Mouse (Mus musculus): ENCODE data around the gene Cgn.
"Not testable (repeated sequence)": the region's sequence is repeated elsewhere in the genome, so short reads cannot be mapped to it uniquely, and the experiment has no call there.

Cgn gene

DNA sequence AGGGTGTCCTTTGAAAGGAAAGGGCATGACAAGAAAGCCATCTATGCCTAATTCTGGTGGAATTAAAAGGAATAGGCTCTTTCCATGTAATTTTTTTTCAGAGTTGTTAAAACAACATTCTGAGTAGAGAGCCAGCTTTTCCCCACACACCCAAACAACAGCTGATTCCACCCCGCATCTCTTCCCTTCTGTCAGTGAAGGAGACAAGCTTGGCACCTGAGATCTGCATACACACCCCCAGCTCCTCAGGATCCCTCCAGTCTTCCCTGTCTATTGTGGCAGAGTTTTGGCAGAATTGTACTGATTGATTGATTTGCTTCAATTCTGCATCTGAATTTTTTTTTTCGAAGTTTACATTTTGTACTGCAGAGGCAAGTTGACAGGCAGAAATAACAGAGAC is 6.0 kb upstream of the Cgn start:
- in situ Hi-C loops (cut with MboI, MseI) = no loop called here

DNA sequence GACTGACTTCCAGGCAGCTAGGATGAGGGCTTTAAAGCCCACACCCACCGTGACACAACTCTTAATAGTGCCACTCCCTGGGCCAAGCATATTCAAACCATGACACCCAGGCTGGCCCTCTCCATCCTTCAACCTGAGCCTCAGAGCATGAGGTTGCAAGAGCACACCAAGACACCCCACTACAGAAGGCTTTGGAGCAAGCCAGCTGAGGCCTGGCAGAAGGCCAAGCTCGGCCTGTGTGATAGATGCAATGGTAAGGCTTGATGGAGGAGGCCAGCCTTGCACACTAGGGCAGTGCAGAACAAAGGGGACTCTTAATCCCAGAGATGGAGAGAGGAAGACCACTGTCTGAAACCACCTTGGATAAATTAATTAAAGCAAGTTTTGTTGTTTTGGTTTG is 3.2 kb upstream of the Cgn start:
- in situ Hi-C loops (cut with MboI, MseI) = no loop called here

DNA sequence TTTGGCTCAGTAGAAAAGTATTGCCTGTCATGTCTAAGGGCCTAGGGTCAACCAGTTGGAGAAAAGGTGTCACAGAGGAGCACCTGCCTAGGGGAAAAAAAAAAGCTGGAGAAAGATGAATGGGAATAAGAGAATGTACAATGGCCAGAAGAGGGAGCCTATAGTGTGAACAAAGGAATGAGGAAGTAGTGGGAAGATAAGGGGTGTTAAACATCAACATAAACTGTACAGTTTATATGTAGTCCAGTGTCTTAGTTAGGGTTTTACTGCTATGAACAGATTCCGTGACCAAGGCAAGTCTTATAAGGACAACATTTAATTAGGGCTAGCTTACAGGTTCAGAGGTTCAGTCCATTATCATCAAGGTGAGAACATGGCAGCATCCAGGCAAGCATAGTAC is 2.8 kb upstream of the Cgn start:
- in situ Hi-C loops (cut with MboI, MseI) = no loop called here

DNA sequence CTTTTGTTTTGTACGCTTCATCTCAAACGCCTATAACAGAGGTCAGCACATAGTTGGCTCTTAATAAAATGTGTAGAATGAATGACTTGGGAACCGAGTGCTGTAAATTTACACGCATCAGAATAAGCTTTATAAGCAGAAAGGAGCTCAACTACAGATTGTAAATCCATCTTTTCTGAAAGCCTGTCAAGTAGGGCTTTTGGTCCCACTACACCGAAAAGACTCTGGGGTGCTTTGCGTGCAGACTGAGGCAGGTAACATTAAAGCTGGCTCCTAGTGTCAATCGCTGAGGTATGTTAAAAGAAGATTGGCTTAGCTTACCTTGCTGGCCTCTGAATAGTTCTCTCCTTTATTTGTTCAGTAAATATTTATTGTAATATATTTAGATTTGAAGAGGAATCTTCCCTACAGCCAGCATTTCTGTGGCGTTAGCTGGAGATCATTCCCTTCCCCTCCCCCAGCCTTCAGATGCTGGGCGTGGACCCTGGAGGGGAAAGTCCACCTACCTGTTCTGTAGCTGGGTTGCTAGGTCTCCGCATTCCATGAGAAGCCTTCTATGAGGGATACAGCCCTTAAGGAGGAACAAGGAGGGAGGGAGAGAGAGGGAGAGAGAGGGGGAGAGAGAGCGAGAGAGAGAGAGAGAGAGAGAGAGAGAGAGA is 959 bp upstream of the Cgn start:
- in situ Hi-C loops (cut with MboI, MseI) = no loop called here

DNA sequence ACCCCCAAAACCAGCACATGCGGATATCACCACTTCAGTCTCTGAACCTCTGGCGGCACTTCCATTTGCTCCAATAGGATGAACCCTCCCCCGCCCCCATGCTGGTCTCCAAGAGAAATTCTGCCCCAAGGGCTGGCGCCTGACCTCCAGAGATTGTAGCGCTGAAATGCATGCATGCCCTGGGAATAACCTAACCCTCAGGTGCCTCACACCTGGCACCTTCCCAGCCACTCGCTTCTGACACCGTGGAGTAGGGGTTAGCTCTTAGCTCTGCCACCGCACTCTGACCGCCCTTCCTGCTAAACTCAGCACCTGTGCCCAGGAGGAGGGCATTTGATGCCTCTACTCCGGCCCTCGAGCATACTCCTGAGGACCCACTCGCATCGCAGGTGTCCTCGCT is 334 bp downstream of the Cgn start:
- in situ Hi-C loops (cut with MboI, MseI) = no loop called here

DNA sequence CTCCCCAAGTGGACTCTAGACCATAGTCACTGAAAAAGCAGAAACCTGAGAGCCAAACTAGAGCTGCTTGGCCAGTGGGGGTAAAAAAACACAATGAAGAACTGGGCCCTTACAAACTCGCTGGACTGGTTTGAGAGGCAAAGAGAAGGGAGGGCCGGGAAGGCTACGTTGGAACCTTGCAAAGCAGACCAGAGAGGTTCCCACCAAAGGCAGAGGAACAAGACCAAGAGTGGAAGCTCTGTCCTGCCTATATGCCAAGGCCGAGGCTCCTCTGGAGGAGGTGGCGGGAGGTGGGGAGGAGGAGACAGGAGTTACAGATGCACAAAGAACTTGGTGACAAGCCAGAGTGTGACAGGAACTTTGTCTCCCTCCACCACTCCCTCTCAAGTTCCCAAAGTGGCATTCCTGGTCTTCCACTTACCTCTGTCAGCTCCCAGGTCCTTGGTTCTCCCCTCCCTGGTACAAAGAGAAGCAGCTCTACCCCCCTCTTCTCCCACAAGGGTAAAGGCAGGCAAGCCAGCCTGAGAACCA is 2.1 kb downstream of the Cgn start:
- in situ Hi-C loops (cut with MboI, MseI) = no loop called here

DNA sequence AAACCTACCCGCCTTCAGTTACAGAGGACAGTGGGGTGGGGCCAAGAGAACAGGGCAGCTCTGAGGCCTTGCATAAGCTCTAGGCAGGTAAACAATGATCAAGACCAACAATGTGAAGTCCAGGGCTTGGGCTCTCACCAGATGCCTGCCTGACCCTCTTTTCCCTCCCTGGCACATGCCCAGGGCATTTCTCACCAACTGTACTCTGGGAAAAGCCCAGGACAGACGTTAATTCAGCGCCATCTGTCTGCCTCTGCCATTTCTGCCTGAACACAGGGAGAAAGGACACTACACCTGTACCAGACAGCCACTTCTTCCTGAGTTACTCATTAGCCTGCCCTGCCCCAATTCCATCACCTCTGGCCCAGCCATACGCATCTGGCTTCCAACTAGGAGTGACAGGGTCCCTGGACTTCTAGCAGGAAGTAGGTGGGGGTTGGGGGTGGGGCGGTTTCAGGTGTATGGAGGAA is 2.8 kb downstream of the Cgn start:
- in situ Hi-C loops (cut with MboI, MseI) = no loop called here

DNA sequence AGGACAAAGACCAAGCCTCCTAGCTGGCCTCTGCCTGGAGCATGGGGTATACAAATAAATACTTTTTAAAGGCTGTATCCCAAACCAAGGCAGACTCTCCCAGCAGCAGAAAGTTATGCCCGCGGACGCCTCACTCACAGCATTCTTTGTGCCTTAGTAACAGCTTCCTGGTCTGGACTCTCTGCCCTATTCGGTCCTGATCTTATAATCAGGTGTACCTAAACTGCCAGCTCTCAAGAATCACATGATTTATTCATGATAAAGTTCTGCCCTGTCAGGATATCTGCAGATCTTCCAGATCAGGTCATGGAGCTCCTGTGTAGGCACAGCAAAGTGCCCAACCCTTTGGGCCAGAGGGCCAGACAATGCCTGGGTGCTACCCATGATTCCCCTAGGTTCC is 3.4 kb downstream of the Cgn start:
- in situ Hi-C loops (cut with MboI, MseI) = no loop called here

DNA sequence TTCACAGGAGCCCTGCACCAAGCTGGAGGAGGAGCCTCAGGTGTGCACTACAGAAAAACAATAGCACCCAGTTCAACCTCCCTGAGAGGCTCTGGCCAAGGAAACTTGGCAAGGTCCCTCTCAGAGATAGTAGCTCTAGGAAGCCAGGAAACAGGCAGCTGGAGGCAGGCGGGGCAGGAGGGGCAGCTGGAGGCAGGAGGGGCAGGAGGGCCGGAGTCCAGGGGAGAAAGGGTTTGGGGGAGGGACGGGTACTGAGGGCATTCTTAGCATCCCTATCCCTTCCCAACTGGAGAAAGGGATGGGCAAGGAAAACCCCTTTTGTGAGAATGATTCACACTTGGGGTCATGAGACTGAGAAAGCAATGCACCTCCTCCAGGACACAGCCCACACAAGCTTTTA is 4.9 kb downstream of the Cgn start:
- in situ Hi-C loops (cut with MboI, MseI) = no loop called here

DNA sequence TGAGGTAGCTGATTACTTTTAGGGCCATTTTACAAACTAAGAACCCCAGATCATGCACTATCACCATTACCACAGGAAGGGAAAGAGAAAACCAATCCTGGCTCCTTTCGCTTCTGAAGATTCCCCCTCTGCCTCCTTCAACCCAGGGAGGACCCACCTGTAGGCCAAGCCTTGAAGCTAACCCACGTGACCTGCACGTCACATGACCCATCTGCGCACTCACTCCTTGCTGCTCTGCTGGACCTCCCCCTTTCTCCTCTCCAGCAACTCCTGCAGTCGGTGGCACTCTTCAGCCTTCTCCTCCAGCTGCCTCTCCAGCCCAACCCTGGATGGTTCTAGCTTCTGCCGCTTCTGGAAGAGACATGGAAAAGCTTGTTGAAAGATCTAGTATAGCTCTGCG is 10.4 kb downstream of the Cgn start:
- in situ Hi-C loops (cut with MboI, MseI) = no loop called here

DNA sequence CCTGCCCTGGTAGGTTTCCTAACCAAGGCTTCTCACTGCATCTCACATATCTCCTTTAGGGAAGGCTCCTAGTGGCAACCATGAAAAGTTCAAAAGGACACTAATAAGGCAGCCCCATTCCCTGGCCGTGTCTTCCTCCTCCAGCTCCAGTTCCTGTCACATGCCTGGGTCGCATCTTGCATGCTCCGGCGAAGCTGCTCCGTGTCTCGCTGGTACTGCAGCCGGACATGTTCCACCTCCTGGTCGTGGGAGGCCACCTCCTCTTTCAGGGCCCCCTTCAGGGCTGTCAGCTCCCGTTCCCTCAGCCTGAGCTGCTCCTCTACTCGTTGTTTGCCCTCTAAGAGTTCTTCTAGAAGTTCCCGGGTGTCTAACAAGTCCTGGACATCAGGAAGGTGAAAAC is 12.3 kb downstream of the Cgn start:
- in situ Hi-C loops (cut with MboI, MseI) = no loop called here

DNA sequence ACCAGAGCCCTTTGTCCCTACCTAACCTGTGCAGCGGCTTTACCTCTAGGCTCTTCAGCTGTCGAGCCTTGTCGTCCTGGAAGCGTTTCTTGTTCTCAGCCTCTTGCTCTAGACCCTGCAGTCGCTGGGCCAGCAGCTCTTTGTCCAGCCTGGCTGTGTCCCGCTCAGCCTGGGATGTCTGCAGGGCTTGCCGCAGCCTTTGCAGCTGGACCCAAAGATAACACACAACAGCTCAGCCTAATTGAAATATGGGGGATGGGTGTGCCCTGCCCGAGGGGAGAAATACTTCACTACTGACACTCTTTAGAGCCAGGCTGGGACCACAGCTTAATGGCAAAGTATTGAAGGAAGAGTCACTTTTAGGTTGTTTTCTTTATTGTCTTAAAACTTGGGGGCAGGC is 20.8 kb downstream of the Cgn start:
- in situ Hi-C loops (cut with MboI, MseI) = not testable (repeated sequence)

DNA sequence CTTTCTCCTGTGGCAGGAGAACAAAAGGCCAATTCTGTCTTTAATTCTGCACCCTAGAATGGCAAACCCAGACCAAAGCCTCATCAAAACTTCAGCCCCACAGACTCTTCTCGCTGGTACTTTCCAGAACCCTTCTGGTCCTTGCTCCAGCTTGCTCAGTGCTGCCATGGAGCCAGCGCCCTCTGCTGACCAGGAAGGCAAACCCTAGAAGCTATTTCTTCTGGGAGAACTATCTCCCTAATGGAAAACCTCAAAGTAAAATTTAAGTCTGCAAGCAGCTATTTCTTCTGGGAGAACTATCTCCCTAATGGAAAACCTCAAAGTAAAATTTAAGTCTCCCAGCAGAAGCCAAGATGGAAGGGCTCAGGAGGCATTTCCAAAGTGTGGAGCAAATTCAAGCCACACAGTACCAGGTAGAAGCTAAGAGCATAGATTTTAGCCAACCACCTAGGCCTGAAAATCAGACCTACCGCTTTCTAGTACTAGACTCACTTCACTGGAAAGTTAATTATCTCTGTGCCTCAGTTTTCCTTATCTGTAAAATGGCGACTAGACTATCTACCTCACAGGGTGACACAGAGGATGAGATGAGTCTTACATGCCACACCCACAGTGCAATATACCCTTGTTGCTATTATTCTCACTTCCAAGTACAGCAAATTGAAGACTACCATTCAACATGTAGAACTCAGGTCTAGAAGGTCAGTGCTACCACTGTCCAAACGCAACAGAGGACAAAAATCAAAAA is 21.6 kb downstream of the Cgn start:
- in situ Hi-C loops (cut with MboI, MseI) = loop anchor here in 1 of 2 experiments (5.0 kb wide), 1 partner anchor 102 kb away; no protein-coding TSS in a partner anchor

DNA sequence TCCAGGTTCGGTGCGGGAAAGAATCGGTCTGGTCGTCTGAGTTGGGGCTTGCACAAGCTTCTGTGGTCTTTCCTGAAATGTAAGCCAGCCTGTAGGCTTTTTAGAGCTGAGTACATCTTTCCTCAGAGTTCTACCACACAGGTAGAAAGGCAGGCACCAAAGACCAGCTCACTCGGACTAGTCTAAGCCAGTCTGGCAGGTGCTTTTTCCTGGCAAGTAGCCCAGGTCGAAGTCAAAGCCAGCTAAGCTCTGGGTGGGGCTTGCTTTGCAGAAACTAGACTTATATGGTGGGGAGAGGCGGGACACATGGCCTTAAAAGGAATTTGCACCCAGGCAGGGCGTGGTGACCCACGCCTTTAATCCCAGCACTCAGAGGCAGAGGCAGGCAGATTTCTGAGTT is 27.9 kb downstream of the Cgn start:
- in situ Hi-C loops (cut with MboI, MseI) = loop anchor here in 1 of 2 experiments (5.0 kb wide), 1 partner anchor 101 kb away; the partner anchor contains the start of gene Tuft1

DNA sequence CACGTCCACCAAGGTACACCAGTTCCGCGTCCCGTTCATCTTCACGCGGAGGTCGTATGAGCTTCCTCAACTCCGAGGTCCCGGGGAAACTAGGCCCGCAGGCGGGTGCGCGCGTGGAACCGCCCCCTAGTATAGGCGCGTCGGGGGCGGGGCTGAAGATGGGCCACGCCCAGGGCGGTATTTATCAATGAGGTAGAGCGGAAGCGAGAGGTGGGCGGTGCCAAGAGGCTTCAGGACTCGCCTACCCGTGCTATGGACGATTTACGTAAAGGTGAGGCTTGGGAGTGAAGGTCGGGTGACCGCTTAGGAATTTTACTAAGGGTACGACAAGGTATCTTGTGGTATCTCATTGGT is 28.3 kb downstream of the Cgn start:
- in situ Hi-C loops (cut with MboI, MseI) = loop anchor here in 1 of 2 experiments (5.0 kb wide), 1 partner anchor 101 kb away; the partner anchor contains the start of gene Tuft1

DNA sequence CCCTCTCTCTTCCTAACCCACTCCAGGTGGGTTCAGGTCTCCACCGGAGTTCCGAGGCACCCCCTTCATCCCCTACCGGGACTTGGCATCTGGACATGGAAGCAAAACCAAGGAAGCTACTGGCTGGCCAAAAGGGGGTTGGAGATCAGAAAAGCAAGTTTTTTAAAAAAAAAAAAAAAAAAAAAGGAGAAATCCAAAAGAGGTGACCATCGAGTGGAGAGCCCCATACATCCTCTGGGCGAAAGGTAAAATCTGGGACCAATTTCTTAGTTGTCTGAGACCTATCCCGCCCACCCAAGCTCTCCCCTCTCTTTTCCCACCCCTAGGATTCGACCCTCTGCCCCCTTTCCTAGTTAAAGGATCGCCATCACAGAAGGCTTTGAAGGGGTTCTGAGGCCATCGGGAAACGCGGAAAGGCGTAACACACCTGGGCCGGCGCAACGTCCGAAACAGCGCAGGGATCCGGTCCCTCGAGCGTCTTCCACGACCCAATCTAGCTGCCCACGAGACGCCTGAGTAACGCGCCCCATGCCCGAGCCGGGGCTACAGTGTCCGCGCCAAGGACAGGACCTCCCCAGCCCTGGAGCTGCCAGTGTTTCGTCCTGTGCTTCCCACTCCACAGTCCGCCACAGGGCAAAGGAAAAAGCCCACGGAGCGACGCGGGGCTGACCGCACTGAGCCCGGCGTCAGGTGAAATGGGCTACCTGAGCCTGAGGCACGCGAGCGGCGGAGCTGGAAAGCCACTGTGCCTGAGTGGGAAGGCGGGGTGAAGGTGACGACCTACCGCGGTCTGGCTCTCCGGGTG is 28.8 kb downstream of the Cgn start:
- in situ Hi-C loops (cut with MboI, MseI) = loop anchor here in 1 of 2 experiments (5.0 kb wide), 1 partner anchor 100 kb away; the partner anchor contains the start of gene Tuft1

DNA sequence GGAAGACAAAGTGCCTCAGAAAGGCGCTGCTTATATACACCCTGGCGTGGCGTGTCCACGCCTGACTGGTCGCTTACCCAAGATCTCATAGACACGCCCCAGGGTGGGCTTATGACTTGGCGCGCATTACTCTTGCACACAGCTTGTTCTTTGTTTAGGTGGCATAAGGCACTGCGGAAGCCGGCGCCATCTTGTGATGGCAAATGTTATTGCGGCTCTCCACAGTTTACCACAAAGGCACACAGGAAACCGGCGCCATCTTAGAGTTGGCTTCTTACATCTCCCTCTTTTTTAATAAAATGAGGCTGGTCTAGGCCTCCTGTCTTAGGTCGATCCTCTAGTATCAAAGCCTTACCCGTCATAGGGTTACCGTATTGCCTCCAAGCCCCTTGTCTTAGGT is 40.6 kb downstream of the Cgn start:
- in situ Hi-C loops (cut with MboI, MseI) = no loop called here

DNA sequence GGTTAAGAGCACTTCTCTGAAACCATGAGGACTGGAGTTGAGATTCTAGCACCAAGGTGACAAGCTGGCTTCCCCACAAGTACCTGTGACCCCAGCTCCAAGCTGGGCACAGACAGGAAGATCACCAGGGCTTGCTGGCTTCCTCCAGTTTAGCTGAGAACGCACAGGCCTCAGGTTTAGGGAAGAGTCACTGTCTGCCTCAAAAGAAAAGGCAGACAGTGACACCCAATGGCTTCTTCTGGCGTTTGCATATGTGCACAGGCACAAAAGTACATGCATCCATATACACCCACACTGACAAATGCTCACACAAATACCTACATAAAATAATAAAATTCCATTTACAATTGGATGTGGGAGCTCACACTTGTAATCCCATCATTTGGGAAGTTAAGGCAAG is 62.7 kb downstream of the Cgn start:
- in situ Hi-C loops (cut with MboI, MseI) = not testable (repeated sequence)

DNA sequence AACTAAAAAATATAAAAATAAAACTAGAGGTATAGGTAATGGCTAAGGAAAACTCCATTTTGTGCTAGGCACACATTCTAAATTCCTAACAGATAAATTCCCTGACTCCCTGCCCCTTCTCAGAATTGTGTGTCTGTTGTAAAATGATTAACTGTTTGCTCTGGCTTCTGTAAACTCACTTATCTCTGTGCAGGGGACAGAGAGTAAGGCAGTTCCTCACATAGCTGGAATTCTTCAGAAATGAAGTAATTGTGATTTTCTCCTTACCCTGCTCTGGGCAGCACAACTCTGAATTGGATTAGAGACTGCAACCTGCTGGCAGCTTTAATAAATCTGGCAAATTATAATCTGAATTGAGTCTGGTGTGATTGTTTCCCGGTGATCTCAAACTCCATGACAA is 68.0 kb downstream of the Cgn start:
- in situ Hi-C loops (cut with MboI, MseI) = not testable (repeated sequence)

DNA sequence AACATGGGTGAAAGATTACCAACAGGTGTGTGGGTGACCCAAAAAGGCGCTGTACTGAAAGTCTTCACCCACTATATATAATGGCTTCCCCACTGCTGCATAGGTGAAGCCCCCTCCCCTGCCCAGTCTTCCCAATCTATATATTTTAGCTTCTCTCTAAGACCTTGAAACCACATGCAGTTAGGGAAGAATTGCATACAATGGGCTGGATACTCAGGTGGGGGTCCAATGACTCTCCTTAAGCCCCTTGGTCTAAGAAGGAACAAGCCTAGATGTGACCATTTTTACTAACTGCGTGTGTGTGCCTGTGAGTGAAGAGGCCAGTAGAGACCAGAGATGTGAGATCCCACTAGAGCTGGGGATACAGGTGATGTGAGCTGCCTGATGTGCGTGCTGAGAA is 72.9 kb downstream of the Cgn start:
- in situ Hi-C loops (cut with MboI, MseI) = not testable (repeated sequence)

DNA sequence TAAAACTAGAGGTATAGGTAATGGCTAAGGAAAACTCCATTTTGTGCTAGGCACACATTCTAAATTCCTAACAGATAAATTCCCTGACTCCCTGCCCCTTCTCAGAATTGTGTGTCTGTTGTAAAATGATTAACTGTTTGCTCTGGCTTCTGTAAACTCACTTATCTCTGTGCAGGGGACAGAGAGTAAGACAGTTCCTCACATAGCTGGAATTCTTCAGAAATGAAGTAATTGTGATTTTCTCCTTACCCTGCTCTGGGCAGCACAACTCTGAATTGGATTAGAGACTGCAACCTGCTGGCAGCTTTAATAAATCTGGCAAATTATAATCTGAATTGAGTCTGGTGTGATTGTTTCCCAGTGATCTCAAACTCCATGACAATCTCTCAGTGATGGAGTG is 75.7 kb downstream of the Cgn start:
- in situ Hi-C loops (cut with MboI, MseI) = not testable (repeated sequence)

All from T-helper 17 cell (primary cell).